Mouse (Mus musculus): ENCODE results near the gene Rnf39. TPM values are rescaled to one million over a fixed set of nuclear protein-coding genes. Genes with fewer than 3 reads are reported as not detected.
"Not testable (repeated sequence)": the region's sequence is repeated elsewhere in the genome, so short reads cannot be mapped to it uniquely, and the experiment has no call there.

Rnf39 gene
- total and polyA plus RNA-seq, 3 experiments, result 0.18 TPM; not detected in 2

DNA sequence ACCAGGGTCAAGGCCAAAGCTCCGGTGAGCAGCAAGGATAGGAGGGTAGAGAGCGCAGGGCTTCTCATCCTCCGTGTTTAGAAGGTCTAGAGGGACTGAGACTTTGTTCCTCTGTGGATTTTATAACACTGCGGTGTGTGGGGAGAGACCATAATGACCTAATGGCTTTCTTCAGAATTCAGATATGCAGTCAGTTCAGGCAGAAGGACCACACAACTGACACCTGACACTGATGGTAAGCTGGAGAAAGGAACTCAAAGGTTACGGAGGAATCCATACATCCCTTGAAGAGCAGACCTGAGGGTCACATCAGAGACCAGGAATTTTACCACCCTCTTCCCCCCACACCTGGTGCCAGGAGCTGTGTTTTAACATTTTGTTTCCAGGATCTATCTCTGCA is 46.7 kb downstream of the Rnf39 start, which contains the start of gene H2-M5:
Gene H2-M5, minus strand, starts transcription at position 101 of the 400 bp plus-strand sequence.
- Histone ChIP-seq H3K79me2 (ENCODE audit: control insufficient read depth, insufficient read depth, low read length, poor library complexity) (no peaks in the 10 kb centered on the region), H3K9ac (ENCODE audit: control insufficient read depth, low read depth, low read length, poor library complexity, severe bottlenecking) (no peak within 1 kb of the TSS), H3K4me3 (ENCODE audit: control insufficient read depth in 1 of 2, insufficient read depth in 1 of 2, low read depth in 2 of 2, low read length in 2 of 2) (no peak within 1 kb of the TSS), H3K27ac (ENCODE audit: control insufficient read depth, low read depth, low read length) (no peak within 1 kb of the TSS), H3K4me1 (ENCODE audit: control insufficient read depth in 1 of 2, insufficient read depth in 2 of 2, low read length in 2 of 2) (peaks cover 3 to 6% of the 10 kb centered on the region in 2 experiments; a peak in 2 of 4 replicates), H3K27me3 (ENCODE audit: control insufficient read depth in 1 of 2, insufficient read depth in 2 of 2, low read length in 2 of 2) (peaks cover 0 to 2% of the 10 kb centered on the region in 2 experiments; a peak in 2 of 4 replicates), H3K36me3 (ENCODE audit: control insufficient read depth in 1 of 2, insufficient read depth in 2 of 2, low read length in 2 of 2) (peaks cover 0 to 11% of the 10 kb centered on the region in 2 experiments; a peak in 2 of 4 replicates), H3K9me3 (replicated peaks; ENCODE audit: insufficient read depth, low read length) (no peaks in the 10 kb centered on the region)
- TF ChIP-seq SIN3A (IDR thresholded peaks at IDR 0.05; ENCODE audit: low read length), result no peak
- TF ChIP-seq ETS1 (IDR thresholded peaks at IDR 0.05; ENCODE audit: low read depth, low read length), result no peak
- TF ChIP-seq CHD1 (IDR thresholded peaks at IDR 0.05; ENCODE audit: low read depth, low read length), result no peak
- no peak for TF ChIP-seq UBTF (IDR thresholded peaks at IDR 0.05; ENCODE audit: borderline replicate concordance, insufficient read depth, low read depth, low read length)
- TF ChIP-seq MYC (IDR thresholded peaks at IDR 0.05; ENCODE audit: low read depth, low read length), result no peak
- no peak for TF ChIP-seq ZC3H11A (IDR thresholded peaks at IDR 0.05; ENCODE audit: low read depth, low read length)
- no peak for TF ChIP-seq USF2 (IDR thresholded peaks at IDR 0.05; ENCODE audit: borderline replicate concordance in 1 of 2, insufficient read depth in 1 of 2, low read depth in 1 of 2, low read length in 2 of 2)
- TF ChIP-seq BHLHE40 (IDR thresholded peaks at IDR 0.05; ENCODE audit: borderline replicate concordance, low read depth, low read length), result no peak
- TF ChIP-seq ZMIZ1 (IDR thresholded peaks at IDR 0.05; ENCODE audit: low read depth, low read length), result no peak
- no peak for TF ChIP-seq CHD2 (IDR thresholded peaks at IDR 0.05; ENCODE audit: low read length)
- TF ChIP-seq TBP (IDR thresholded peaks at IDR 0.05; ENCODE audit: low read depth, low read length), result no peak
- no peak for TF ChIP-seq JUND (IDR thresholded peaks at IDR 0.05; ENCODE audit: low read depth, low read length)
- TF ChIP-seq MEF2A (IDR thresholded peaks at IDR 0.05; ENCODE audit: extremely low read depth, insufficient replicate concordance, low read depth, low read length, poor library complexity, severe bottlenecking), result no peak
- TF ChIP-seq POLR2A (IDR thresholded peaks at IDR 0.05; ENCODE audit: control insufficient read depth in 1 of 2, insufficient read depth in 1 of 2, low read depth in 1 of 2, low read length in 2 of 2, poor library complexity in 1 of 2), result no peak
- TF ChIP-seq TCF12 (IDR thresholded peaks at IDR 0.05; ENCODE audit: low read depth, low read length), result no peak
- TF ChIP-seq MXI1 (IDR thresholded peaks at IDR 0.05; ENCODE audit: low read depth, low read length), result no peak
- no peak for DNase-seq (ENCODE audit: low read depth, low spot score)

GRCm38 (mm10) chr17:36990630-36991029 is 47.9 kb downstream of the Rnf39 start:
- not testable (repeated sequence) for H3K9ac ChIP-seq (ENCODE audit: control insufficient read depth, low read depth, low read length, poor library complexity, severe bottlenecking); H3K79me2 ChIP-seq (ENCODE audit: control insufficient read depth, insufficient read depth, low read length, poor library complexity); H3K4me1 ChIP-seq (ENCODE audit: control insufficient read depth in 1 of 2, insufficient read depth in 2 of 2, low read length in 2 of 2); H3K27ac ChIP-seq (ENCODE audit: control insufficient read depth, low read depth, low read length); H3K27me3 ChIP-seq (ENCODE audit: control insufficient read depth in 1 of 2, insufficient read depth in 2 of 2, low read length in 2 of 2); H3K9me3 ChIP-seq (replicated peaks; ENCODE audit: insufficient read depth, low read length); H3K4me3 ChIP-seq (ENCODE audit: control insufficient read depth in 1 of 2, insufficient read depth in 1 of 2, low read depth in 2 of 2, low read length in 2 of 2)
- peaks cover 0 to 11% of the 10 kb centered on the region in 2 experiments; a peak in 2 of 4 replicates for H3K36me3 ChIP-seq (ENCODE audit: control insufficient read depth in 1 of 2, insufficient read depth in 2 of 2, low read length in 2 of 2)
- peak; percentile 3 for DNase-seq (ENCODE audit: low read depth, low spot score)

All from MEL (cell line).